10 mouse cellular contexts compared by ENCODE assay signal in genomic region chr7:47014564-47015389, GRCm38 (mm10). TPM values are rescaled to one million over a fixed set of nuclear protein-coding genes. Genes with fewer than 3 reads are reported as not detected.
DNase-seq lines count a peak whose midpoint lies in the region; ATAC-seq and TF ChIP-seq lines count a peak whose summit lies in the region.
"Had no signal": no experiment of that assay in that cellular context is flagged by ENCODE, and none has a peak within 500 bp of the region (broad histone marks: within the 10 kb centered on the region; RNA-seq: fewer than 3 reads in every experiment).

No protein-coding gene starts in this region.

- no peaks in the 10 kb centered on the region for H3K36me3 ChIP-seq in liver, adult 2 months (ENCODE audit: control insufficient read depth, insufficient read depth, low read length)
- H3K36me3 ChIP-seq in stomach, embryonic 14.5 days (ENCODE audit: control insufficient read depth, insufficient read depth, low read length): no peaks in the 10 kb centered on the region
- no peaks in the 10 kb centered on the region for H3K36me3 ChIP-seq in forebrain, postnatal 0 days (ENCODE audit: insufficient read depth)
- H3K36me3 ChIP-seq: embryonic facial prominence, embryonic 13.5 days had no signal

- H3K27ac ChIP-seq in liver, adult 2 months (replicated peaks; ENCODE audit: insufficient read depth, low read depth, low read length): no peak overlapping the region
- H3K27ac ChIP-seq in stomach, embryonic 14.5 days (ENCODE audit: low read length): peak overlapping the region; percentile 40; the same call in 1 of the 2 replicates
- no peak overlapping the region for H3K27ac ChIP-seq in forebrain, postnatal 0 days (ENCODE audit: low read depth, low read length)

- H3K27me3 ChIP-seq in liver, adult 2 months (ENCODE audit: control insufficient read depth, insufficient read depth, low read length): no peaks in the 10 kb centered on the region
- H3K27me3 ChIP-seq in stomach, embryonic 14.5 days (ENCODE audit: control insufficient read depth, insufficient read depth, low read length): no peaks in the 10 kb centered on the region
- H3K27me3 ChIP-seq in forebrain, postnatal 0 days (ENCODE audit: insufficient read depth, low read length): no peaks in the 10 kb centered on the region
- H3K27me3 ChIP-seq: embryonic facial prominence, embryonic 13.5 days had no signal

- TF ChIP-seq POLR2A in liver, adult 2 months (IDR thresholded peaks at IDR 0.05; ENCODE audit: extremely low read depth, insufficient read depth, low read length): no peak

- no peak for ATAC-seq in stomach, embryonic 14.5 days (ENCODE audit: insufficient number of reproducible peaks, insufficient read depth, low FRiP score, low read depth)
- ATAC-seq in forebrain, postnatal 0 days: no peak

- H3K9me3 ChIP-seq in stomach, embryonic 14.5 days (ENCODE audit: control insufficient read depth, low read depth, low read length): no peaks in the 10 kb centered on the region
- no peaks in the 10 kb centered on the region for H3K9me3 ChIP-seq in forebrain, postnatal 0 days (ENCODE audit: low read length)
- H3K9me3 ChIP-seq: embryonic facial prominence, embryonic 13.5 days had no signal

- no peak overlapping the region for H3K4me3 ChIP-seq in liver, adult 2 months (ENCODE audit: insufficient read depth, low read depth, low read length)
- no peak overlapping the region for H3K4me3 ChIP-seq in stomach, embryonic 14.5 days (ENCODE audit: low read depth, low read length)
- H3K4me3 ChIP-seq in forebrain, postnatal 0 days (ENCODE audit: low read depth, low read length): no peak overlapping the region

- no peak overlapping the region for H3K9ac ChIP-seq in liver, adult 2 months (ENCODE audit: low read depth, low read length)
- H3K9ac ChIP-seq in stomach, embryonic 14.5 days (replicated peaks; ENCODE audit: low read depth, low read length): no peak overlapping the region
- H3K9ac ChIP-seq in forebrain, postnatal 0 days: no peak overlapping the region
- H3K9ac ChIP-seq: embryonic facial prominence, embryonic 13.5 days had no signal

- WGBS in liver, adult 2 months: 66% methylated on average over 10 of the region's 11 CpGs
- WGBS in stomach, embryonic 14.5 days: 59% methylated on average over 10 of the region's 11 CpGs
- 62% methylated on average over 11 of the region's 11 CpGs for WGBS in forebrain, postnatal 0 days

- peaks cover 6% of the 10 kb centered on the region; the same call in 1 of the 2 replicates for H3K4me1 ChIP-seq in liver, adult 2 months (ENCODE audit: control insufficient read depth, insufficient read depth, low read length)
- peaks cover 10% of the 10 kb centered on the region for H3K4me1 ChIP-seq in stomach, embryonic 14.5 days (ENCODE audit: control insufficient read depth, insufficient read depth, low read length)
- no peaks in the 10 kb centered on the region for H3K4me1 ChIP-seq in forebrain, postnatal 0 days (ENCODE audit: insufficient read depth)

- H3K79me2 ChIP-seq in liver, adult 2 months (ENCODE audit: control insufficient read depth, insufficient read depth, low read length): no peaks in the 10 kb centered on the region

- DNase-seq in adrenal gland, adult 2 months: peak; percentile 61
- DNase-seq in adrenal gland, adult 8-10 months: no peak
- DNase-seq in 416B (ENCODE audit: low read depth): peak; percentile 94
- DNase-seq in heart, adult 18-20 months: peak; percentile 85 to 90
- DNase-seq in liver, adult 2 months (ENCODE audit: extremely low read depth, low read depth, low spot score): peak; percentile 48
- no peak for DNase-seq in cerebellum, adult 8-10 months
- no peak for DNase-seq in forebrain, postnatal 0 days

- H3K4me2 ChIP-seq in stomach, embryonic 14.5 days (replicated peaks; ENCODE audit: low read depth, low read length): no peak overlapping the region
- H3K4me2 ChIP-seq in forebrain, postnatal 0 days (ENCODE audit: low read depth): no peak overlapping the region

- TF ChIP-seq CTCF in liver, adult 2 months (IDR thresholded peaks at IDR 0.05; ENCODE audit: low read depth, low read length): no peak
- TF ChIP-seq CTCF in forebrain, postnatal 0 days (IDR thresholded peaks at IDR 0.05; ENCODE audit: low read depth): no peak

RNA-seq across cellular contexts. Expression of gene Spty2d1, which starts 6.6 kb away (rescaled TPM):
- 10 to 100 TPM; 16.6 to 20.5 TPM for total RNA-seq in adrenal gland, adult 2 months (2021)
- 2.7 and 4.4 TPM in 2 replicates for polyA plus RNA-seq in adrenal gland, adult 2 months (2012; rRNA removed)
- 10 to 100 TPM; 17.3 to 19.7 (median 18.9) TPM for total RNA-seq in adrenal gland, adult 8-10 months (2022)
- 1 to 10 TPM; 7.4 to 7.7 TPM for total RNA-seq in heart, adult 18-20 months (2021)
- total RNA-seq in liver, adult 2 months (2014; rRNA removed): 7.5 and 7.6 TPM in 2 replicates
- polyA plus RNA-seq in liver, adult 2 months (2012; rRNA removed): 2.9 and 3.2 TPM in 2 replicates
- polyA plus RNA-seq in stomach, embryonic 14.5 days (2014; fragmentation: Nextera tagmentation; extraction: Ambion mirVana): 18.0 and 19.2 TPM in 2 replicates
- 9.5 and 10.9 TPM in 2 replicates for total RNA-seq in forebrain, postnatal 0 days (2014; rRNA removed)
- polyA plus RNA-seq in forebrain, postnatal 0 days (2015; fragmentation: Nextera tagmentation; extraction: Ambion mirVana): 3.7 and 5.0 TPM in 2 replicates

RNA-seq across cellular contexts. Expression of gene Gm9999, which starts 31.4 kb away (rescaled TPM):
- total RNA-seq in adrenal gland, adult 2 months (2021): not detected
- not detected in 2 replicates for polyA plus RNA-seq in adrenal gland, adult 2 months (2012; rRNA removed)
- not detected for total RNA-seq in adrenal gland, adult 8-10 months (2022)
- total RNA-seq in heart, adult 18-20 months (2021): not detected
- total RNA-seq in liver, adult 2 months (2014; rRNA removed): not detected in 2 replicates
- not detected in 2 replicates for polyA plus RNA-seq in liver, adult 2 months (2012; rRNA removed)
- polyA plus RNA-seq in stomach, embryonic 14.5 days (2014; fragmentation: Nextera tagmentation; extraction: Ambion mirVana): not detected in 2 replicates
- total RNA-seq in forebrain, postnatal 0 days (2014; rRNA removed): not detected in 2 replicates
- not detected in 2 replicates for polyA plus RNA-seq in forebrain, postnatal 0 days (2015; fragmentation: Nextera tagmentation; extraction: Ambion mirVana)
- polyA plus RNA-seq: C2C12; embryonic facial prominence, embryonic 13.5 days had no signal

RNA-seq across cellular contexts. Expression of gene Tmem86a, which starts 35.6 kb away (rescaled TPM):
- 10 to 100 TPM; 17.9 to 61.5 TPM for total RNA-seq in adrenal gland, adult 2 months (2021)
- 93.2 and 164 TPM in 2 replicates for polyA plus RNA-seq in adrenal gland, adult 2 months (2012; rRNA removed)
- total RNA-seq in adrenal gland, adult 8-10 months (2022): 100 to 1,000 TPM in 1 of 4 experiments, 10 to 100 TPM in 3; 37.9 to 108 (median 75.8) TPM
- 10 to 100 TPM; 19.7 to 20.8 TPM for total RNA-seq in heart, adult 18-20 months (2021)
- 5.7 and 7.0 TPM in 2 replicates for total RNA-seq in liver, adult 2 months (2014; rRNA removed)
- polyA plus RNA-seq in liver, adult 2 months (2012; rRNA removed): 9.1 and 16.1 TPM in 2 replicates
- 24.3 and 25.6 TPM in 2 replicates for polyA plus RNA-seq in stomach, embryonic 14.5 days (2014; fragmentation: Nextera tagmentation; extraction: Ambion mirVana)
- total RNA-seq in forebrain, postnatal 0 days (2014; rRNA removed): 9.5 and 12.0 TPM in 2 replicates
- polyA plus RNA-seq in forebrain, postnatal 0 days (2015; fragmentation: Nextera tagmentation; extraction: Ambion mirVana): 32.9 and 37.3 TPM in 2 replicates

RNA-seq across cellular contexts. Expression of gene Uevld, which starts 56.5 kb away (rescaled TPM):
- total RNA-seq in adrenal gland, adult 2 months (2021): 10 to 100 TPM; 18.0 to 26.4 TPM
- 1.3 TPM in 2 replicates for polyA plus RNA-seq in adrenal gland, adult 2 months (2012; rRNA removed)
- total RNA-seq in adrenal gland, adult 8-10 months (2022): 10 to 100 TPM; 17.6 to 23.9 (median 21.9) TPM
- 10 to 100 TPM; 11.1 to 13.5 TPM for total RNA-seq in heart, adult 18-20 months (2021)
- total RNA-seq in liver, adult 2 months (2014; rRNA removed): 9.8 and 10.2 TPM in 2 replicates
- polyA plus RNA-seq in liver, adult 2 months (2012; rRNA removed): 2.7 and 3.0 TPM in 2 replicates
- polyA plus RNA-seq in stomach, embryonic 14.5 days (2014; fragmentation: Nextera tagmentation; extraction: Ambion mirVana): 13.1 and 13.4 TPM in 2 replicates
- total RNA-seq in forebrain, postnatal 0 days (2014; rRNA removed): 9.2 and 12.0 TPM in 2 replicates
- 3.2 and 4.6 TPM in 2 replicates for polyA plus RNA-seq in forebrain, postnatal 0 days (2015; fragmentation: Nextera tagmentation; extraction: Ambion mirVana)

Comparison
In these comparisons a context has a peak if more than half of its experiments do, and no peak if none do; other contexts are left out.
1. DNase-seq: peak in adrenal gland, adult 2 months (single experiment), 416B (single experiment), heart, adult 18-20 months (2 of 2) and liver, adult 2 months (single experiment); none in adrenal gland, adult 8-10 months (single experiment), cerebellum, adult 8-10 months (single experiment) and forebrain, postnatal 0 days (single experiment).